Mouse (Mus musculus) lung, postnatal 36 days (tissue): ENCODE measurements around the gene Tbx22.

ENCODE experiments used
- DNase-seq: peaks from one replicate; pipeline ENCODE4 v3.0.0; 2022; ENCODE audit warnings: mixed read lengths

The Tbx22 gene

GRCm38 (mm10) chrX:107667664-107668063, at the start of gene Tbx22:
Gene Tbx22 (plus strand): TSS chrX:107667964.
- no peak for DNase-seq

- DNase-seq: no peak
These were observed 913 bp downstream of the Tbx22 start for GRCm38 (mm10) chrX:107668677-107669076.

DNA sequence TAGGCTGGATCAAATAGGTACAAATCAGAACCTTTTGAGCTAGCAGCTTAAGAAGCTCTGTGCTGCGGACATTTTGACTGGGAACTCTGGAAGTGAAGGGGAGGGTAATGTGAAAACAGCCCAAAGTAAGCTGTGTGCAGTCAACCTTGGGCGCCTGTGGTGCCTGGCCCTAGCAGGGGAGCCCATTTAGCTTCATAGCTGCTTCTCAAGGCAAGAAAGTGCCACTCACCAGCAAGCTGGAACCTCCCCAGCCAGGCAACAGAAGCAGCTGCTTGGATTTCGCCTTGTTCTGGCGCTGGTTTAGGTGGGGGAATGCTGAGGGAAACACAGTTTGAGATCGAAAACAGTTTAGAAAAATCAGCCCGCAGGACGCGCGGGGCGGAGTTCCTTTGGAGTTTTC, 11.4 kb downstream of the Tbx22 start:
- DNase-seq: no peak

- no peak for DNase-seq
These were observed 40.8 kb downstream of the Tbx22 start for GRCm38 (mm10) chrX:107708584-107708983.

DNA sequence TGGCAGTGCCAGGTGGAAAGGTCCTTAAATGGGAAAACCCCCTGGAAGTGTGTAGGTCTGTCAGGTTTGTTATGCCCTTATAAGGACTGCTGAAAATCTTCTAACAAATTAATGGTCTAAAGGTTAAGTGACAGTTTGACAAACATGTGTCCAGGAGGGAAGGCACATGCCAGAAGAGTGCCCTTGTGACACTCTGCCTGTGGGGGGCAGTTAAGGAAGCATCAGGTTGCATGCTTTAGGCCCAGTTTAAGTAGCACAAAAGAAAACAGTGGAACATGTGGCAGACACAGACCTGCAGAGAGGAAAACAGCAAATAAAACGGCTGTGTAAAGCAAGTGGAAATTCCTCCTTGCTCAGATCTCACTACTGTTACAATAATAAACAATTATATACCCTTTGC, 55.8 kb downstream of the Tbx22 start:
- no peak for DNase-seq
